Mouse (Mus musculus) ES-Bruce4 (cell line): ENCODE data around the gene Rrp1b.

Experiments used
- CTCF ChIP-seq: IDR thresholded peaks from one replicate; pipeline ENCODE4 v1.8.1; 2011; ENCODE audit warnings: low read depth, low read length
- POLR2A ChIP-seq: IDR thresholded peaks from one replicate; pipeline ENCODE4 v1.8.1; 2011; ENCODE audit warnings: low read length; ENCODE audit not compliant: insufficient read depth

- TF ChIP-seq CTCF = no peak
- TF ChIP-seq POLR2A = no peak
These were observed 46.9 kb upstream of the Rrp1b start for GRCm38 (mm10) chr17:31989035-31989434.
